Mouse (Mus musculus) liver, adult 2 months (tissue): Measurements from ENCODE around the gene Lrrc74b.

Experiments
- CTCF ChIP-seq: fragments of 200-500 bp; IDR thresholded peaks from 2 replicates; pipeline ENCODE4 v1.5.1; 2011; ENCODE audit warnings: low read depth, low read length, control low read depth
- POLR2A ChIP-seq: fragments of 200-500 bp; IDR thresholded peaks from 2 replicates; pipeline ENCODE4 v1.6.1; 2011; ENCODE audit warnings: low read length, control low read depth; ENCODE audit not compliant: insufficient read depth; ENCODE audit errors: extremely low read depth

DNA sequence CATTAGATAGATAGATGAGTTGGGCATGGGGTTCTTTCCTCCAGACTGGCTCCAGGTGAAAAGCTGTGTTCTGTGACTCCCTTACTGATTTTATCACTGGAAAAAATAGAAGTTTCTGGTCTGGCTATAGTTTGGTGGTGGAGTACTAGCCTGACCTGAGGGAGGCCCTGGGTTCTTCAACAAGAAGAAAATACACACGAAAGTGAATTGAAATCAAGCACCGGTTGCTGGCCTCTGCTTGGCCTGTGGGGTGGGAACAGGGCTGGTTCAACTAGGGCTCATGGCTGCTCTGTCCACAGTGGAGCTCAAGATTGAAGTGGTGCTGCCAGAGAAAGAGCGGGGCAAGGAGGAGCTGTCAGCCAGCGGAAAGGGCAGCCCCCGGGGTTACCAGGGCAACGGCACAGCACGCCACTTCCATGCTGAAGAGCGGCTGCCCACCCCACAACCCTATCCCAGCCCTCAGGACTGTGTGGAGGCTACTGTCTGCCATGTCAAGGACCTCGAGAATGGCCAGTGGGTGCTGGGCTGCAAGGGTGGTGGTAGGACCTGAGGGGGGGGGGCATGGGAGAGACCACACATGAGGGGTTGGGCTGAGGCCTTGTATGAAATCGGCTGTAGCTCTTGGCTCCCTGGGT, 61.7 kb downstream of the Lrrc74b start:
- TF ChIP-seq CTCF (no peak), POLR2A (no peak)
